Comparison of ENCODE assay signal across 8 mouse cellular contexts in genomic region chr7:38200606-38201289, GRCm38 (mm10). TPM values are rescaled to one million over a fixed set of nuclear protein-coding genes. Genes with fewer than 3 reads are reported as not detected.
DNase-seq lines count a peak whose midpoint lies in the region; ATAC-seq and TF ChIP-seq lines count a peak whose summit lies in the region.

No protein-coding gene starts in this region.

- 2% methylated on average over 28 of the region's 28 CpGs for WGBS in hindbrain, embryonic 14.5 days

- no peak for DNase-seq in Patski (ENCODE audit: low read depth, low spot score)
- peak; percentile 96 to 98 for DNase-seq in cerebellum, postnatal 10 days
- DNase-seq in frontal cortex, postnatal 25 days (ENCODE audit: low spot score in 2 of 2): peak; percentile 85 to 87
- DNase-seq in hindbrain, embryonic 14.5 days (ENCODE audit: low spot score): peak; percentile 94
- DNase-seq in layer of hippocampus, postnatal 25 days (ENCODE audit: extremely low spot score in 1 of 2, low spot score in 1 of 2): peak; percentile 91 to 96
- DNase-seq in lung, postnatal 14 days: peak; percentile 91
- DNase-seq in ovary, postnatal 36 days (ENCODE audit: low spot score): peak; percentile 84
- DNase-seq in thymus, postnatal 14 days: peak; percentile 92

- in situ Hi-C loops in Patski (cut with MboI; ENCODE audit: low pct_unique_long_range_greater_than_20kb): no loop called here

- peak overlapping the region; percentile 58 for H3K4me2 ChIP-seq in hindbrain, embryonic 14.5 days (replicated peaks)

- peak overlapping the region; percentile 26 for H3K4me3 ChIP-seq in hindbrain, embryonic 14.5 days (replicated peaks; ENCODE audit: low read length)

- peak overlapping the region; percentile 9; the same call in 1 of the 2 replicates for H3K27ac ChIP-seq in hindbrain, embryonic 14.5 days

- POLR2A ChIA-PET in Patski (lab: Charles Lee): interaction anchor here (0.6 to 1.5 kb wide), 4 partner anchors 15 to 266 kb away, joined by 3 to 7 read pairs (median 4); partner anchors contain the start of gene 1600014C10Rik

- CTCF ChIA-PET in Patski (lab: Charles Lee): interaction anchor here (0.6 to 5.0 kb wide), 23 partner anchors 9 to 183 kb away, joined by 3 to 76 read pairs (median 8); partner anchors contain the start of genes 1600014C10Rik and Plekhf1

- no peaks in the 10 kb centered on the region for H3K9me3 ChIP-seq in hindbrain, embryonic 14.5 days (ENCODE audit: control insufficient read depth, low read length)

- TF ChIP-seq CTCF in Patski (IDR thresholded peaks at IDR 0.05): peak; percentile 100

- H3K27me3 ChIP-seq in Patski: no peaks in the 10 kb centered on the region
- no peaks in the 10 kb centered on the region for H3K27me3 ChIP-seq in hindbrain, embryonic 14.5 days (ENCODE audit: control insufficient read depth, insufficient read depth, low read length)

- H3K36me3 ChIP-seq in hindbrain, embryonic 14.5 days (replicated peaks; ENCODE audit: control insufficient read depth, insufficient read depth): no peaks in the 10 kb centered on the region

- H3K4me1 ChIP-seq in hindbrain, embryonic 14.5 days (replicated peaks; ENCODE audit: control insufficient read depth, insufficient read depth, low read length): no peaks in the 10 kb centered on the region

- peak; percentile 97 for ATAC-seq in Patski
- peak; percentile 88 for ATAC-seq in hindbrain, embryonic 14.5 days (ENCODE audit: low FRiP score)

- peak overlapping the region; percentile 45 for H3K9ac ChIP-seq in hindbrain, embryonic 14.5 days

RNA-seq across cellular contexts. Expression of gene 1600014C10Rik, which starts 17.7 kb away (rescaled TPM):
- 25.0 TPM for polyA plus RNA-seq in Patski (2021)
- 29.2 and 33.9 TPM in 2 replicates for polyA plus RNA-seq in hindbrain, embryonic 14.5 days (2014; fragmentation: Nextera tagmentation; extraction: Ambion mirVana)
- total RNA-seq in layer of hippocampus, postnatal 25 days (2021): 10 to 100 TPM; 22.8 to 28.3 TPM

RNA-seq across cellular contexts. Expression of gene Plekhf1, which starts 27.1 kb away (rescaled TPM):
- 18.4 TPM for polyA plus RNA-seq in Patski (2021)
- 0.66 and 0.90 TPM in 2 replicates for polyA plus RNA-seq in hindbrain, embryonic 14.5 days (2014; fragmentation: Nextera tagmentation; extraction: Ambion mirVana)
- 1 to 10 TPM; 1.5 to 3.1 TPM for total RNA-seq in layer of hippocampus, postnatal 25 days (2021)

Comparison
In these comparisons a context has a peak if more than half of its experiments do, and no peak if none do; other contexts are left out.
1. RNA of gene Plekhf1, which starts 27.1 kb away (polyA plus RNA-seq): 18.4 TPM in Patski (single experiment); 0.66 to 0.90 TPM in hindbrain, embryonic 14.5 days; every median in the first group is over 10 times any median in the second.